Mouse (Mus musculus) neutrophil, adult 5-6 weeks (primary cell): ENCODE measurements around the gene Ulk3. TPM values are rescaled to one million over a fixed set of nuclear protein-coding genes. Genes with fewer than 3 reads are reported as not detected.

ENCODE experiments used
- ATAC-seq: fragments of 151-379, 151-347 bp; 2 replicates; pipeline ENCODE4 v1.8.0; 2017; ENCODE audit warnings: mild to moderate bottlenecking, moderate TSS enrichment; ENCODE audit not compliant: insufficient number of reproducible peaks, poor library complexity, low FRiP score, severe bottlenecking; ENCODE audit errors: extremely low read depth
- total RNA-seq: library from RNA; stranded (forward); fragments of 200-1000 nt; gene quantifications from 2 replicates; pipeline ENCODE4 v1.2.3, GENCODE M21; 2017

Ulk3 gene
- total RNA-seq, 1 experiment from 2014 or later, result 34.4 TPM

- ATAC-seq, result peak; percentile 15; the same call in 1 of the 2 replicates
Measured at GRCm38 (mm10) chr9:57638651-57639459, 49.6 kb downstream of the Ulk3 start.

- no peak for ATAC-seq
Measured at GRCm38 (mm10) chr9:57639661-57640328, 50.5 kb downstream of the Ulk3 start.

- peak; percentile 74 for ATAC-seq
Measured at GRCm38 (mm10) chr9:57640384-57640783, 51.1 kb downstream of the Ulk3 start.

GRCm38 (mm10) chr9:57641022-57641421, 51.8 kb downstream of the Ulk3 start:
- ATAC-seq, result no peak

GRCm38 (mm10) chr9:57641775-57642550, 52.7 kb downstream of the Ulk3 start:
- no peak for ATAC-seq

- no peak for ATAC-seq
Measured at GRCm38 (mm10) chr9:57643169-57643855, 54.1 kb downstream of the Ulk3 start.

- ATAC-seq, result no peak
Measured at GRCm38 (mm10) chr9:57643856-57644180, 54.6 kb downstream of the Ulk3 start.

- ATAC-seq, result no peak
Measured at GRCm38 (mm10) chr9:57644442-57644943, 55.2 kb downstream of the Ulk3 start.

GRCm38 (mm10) chr9:57644944-57645893, 56.0 kb downstream of the Ulk3 start:
- peak; percentile 67 for ATAC-seq

Other genes starting within 250 kb of the Ulk3 start
- gene Ppcdc, start 149.3 kb upstream of the Ulk3 start, total RNA-seq, result 63.6 and 70.3 TPM in 2 replicates
- not detected in 2 replicates for gene Scamp5, start 121.4 kb upstream of the Ulk3 start, total RNA-seq
- gene Rpp25, start 85.4 kb upstream of the Ulk3 start, total RNA-seq, result not detected in 2 replicates
- 31.7 and 34.9 TPM in 2 replicates for gene Cox5a, start 68.2 kb upstream of the Ulk3 start, total RNA-seq
- gene Fam219b, start 51.9 kb upstream of the Ulk3 start, total RNA-seq, result 13.8 and 15.0 TPM in 2 replicates
- 8.1 and 11.9 TPM in 2 replicates for gene Mpi, start 36.7 kb upstream of the Ulk3 start, total RNA-seq
- gene Scamp2, start 28.5 kb upstream of the Ulk3 start, total RNA-seq, result 28.9 and 34.9 TPM in 2 replicates
- gene Cplx3, start 16.8 kb downstream of the Ulk3 start, total RNA-seq, result not detected in 2 replicates
- 0.93 and 2.0 TPM in 2 replicates for gene Lman1l, start 31.3 kb downstream of the Ulk3 start, total RNA-seq
- 499 and 556 TPM in 2 replicates for gene Csk, start 64.2 kb downstream of the Ulk3 start, total RNA-seq
- gene Cyp1a2, start 94.3 kb downstream of the Ulk3 start, total RNA-seq, result not detected in 2 replicates
- gene Cyp1a1, start 98.5 kb downstream of the Ulk3 start, total RNA-seq, result not detected in 2 replicates
- gene Edc3, start 119.1 kb downstream of the Ulk3 start, total RNA-seq, result 4.5 and 5.8 TPM in 2 replicates
- gene Clk3, start 176.4 kb downstream of the Ulk3 start, total RNA-seq, result 110 and 117 TPM in 2 replicates
- gene Arid3b, start 247.3 kb downstream of the Ulk3 start, total RNA-seq, result 47.4 and 51.3 TPM in 2 replicates